Mouse (Mus musculus) liver, embryonic 14.5 days (tissue): ENCODE measurements around the gene Kazn. TPM values are rescaled to one million over a fixed set of nuclear protein-coding genes. Genes with fewer than 3 reads are reported as not detected.
A peak's percentile ranks its signal among the peaks of the same experiment; 100 is the strongest.

Source experiments
- ATAC-seq: fragments of 200-750 bp; cut with Nextera tagmentation; 2 replicates; pipeline ENCODE4 v1.8.0; 2017; ENCODE audit warnings: moderate number of reproducible peaks, mild to moderate bottlenecking, moderate library complexity; ENCODE audit not compliant: insufficient read depth
- DNase-seq, 3 experiments: peaks; one replicate each; pipeline ENCODE4 v3.0.0-alpha.2; 2012 to 2013; ENCODE audit warnings: low read depth in 3 of 3, low spot score in 3 of 3
- H3K27ac ChIP-seq: fragments of 300-500 bp; sonication (generic); 2 replicates; pipeline ENCODE4 v1.5.1; 2014; ENCODE audit warnings: moderate library complexity, mild to moderate bottlenecking, control low read depth, inconsistent platforms
- H3K27me3 ChIP-seq: fragments of 300-500 bp; sonication (generic); 2 replicates; pipeline ENCODE4 v1.6.1; 2014; ENCODE audit warnings: mild to moderate bottlenecking, low read length, moderate library complexity; ENCODE audit not compliant: control insufficient read depth, insufficient read depth
- H3K36me3 ChIP-seq: fragments of 300-500 bp; sonication (generic); replicated peaks from 2 replicates; pipeline ENCODE4 v1.6.1; 2014; ENCODE audit warnings: low read depth; ENCODE audit not compliant: control insufficient read depth, insufficient read depth
- H3K4me1 ChIP-seq, 2 experiments: fragments of 200-500 bp in 1 of 2; fragments of 300-500 bp in 1 of 2; sonication (generic) in 1 of 2; replicated peaks; 2 replicates each; pipeline ENCODE4 v1.6.1; 2012 to 2014; ENCODE audit warnings: antibody characterized with exemption in 1 of 2, inconsistent platforms in 1 of 2, low read length in 1 of 2; ENCODE audit not compliant: control insufficient read depth in 2 of 2, insufficient read depth in 2 of 2
- H3K4me2 ChIP-seq: fragments of 300-500 bp; sonication (generic); 2 replicates; pipeline ENCODE4 v1.6.1; 2014; ENCODE audit warnings: low read depth, mild to moderate bottlenecking, control low read depth, moderate library complexity
- H3K4me3 ChIP-seq, 2 experiments: fragments of 200-500 bp in 1 of 2; fragments of 300-500 bp in 1 of 2; sonication (generic) in 1 of 2; 2 replicates each; pipeline ENCODE4 v1.5.1; 2012 to 2014; ENCODE audit warnings: low read depth in 2 of 2, low read length in 2 of 2, mild to moderate bottlenecking in 2 of 2, control low read depth in 1 of 2, inconsistent platforms in 1 of 2, moderate library complexity in 1 of 2; ENCODE audit not compliant: insufficient read depth in 1 of 2
- H3K9ac ChIP-seq: fragments of 300-500 bp; sonication (generic); replicated peaks from 2 replicates; pipeline ENCODE4 v1.6.1; 2014; ENCODE audit warnings: mild to moderate bottlenecking, control low read depth, moderate library complexity
- H3K9me3 ChIP-seq: fragments of 300-500 bp; sonication (generic); 2 replicates; pipeline ENCODE4 v1.6.1; 2016; ENCODE audit warnings: low read length, mixed read lengths; ENCODE audit not compliant: control insufficient read depth
- CTCF ChIP-seq: IDR thresholded peaks from 2 replicates; pipeline ENCODE4 v1.5.1; 2016; ENCODE audit warnings: antibody characterized with exemption, low read depth, control low read depth
- EP300 ChIP-seq: IDR thresholded peaks from 2 replicates; pipeline ENCODE4 v1.6.1; 2016; ENCODE audit warnings: antibody characterized with exemption, low read depth
- WGBS: fragments of 180-500 bp; shearing (Covaris S2); extraction: QIAGEN DNeasy Blood & Tissue Kit; methylation state at CpG from one replicate; pipeline ENCODE4 v1.1.7; 2014; ENCODE audit not compliant: insufficient replicate concordance; 5-methylcytosine and 5-hydroxymethylcytosine counted together
- polyA plus RNA-seq, 2 experiments: library from polyadenylated mRNA; depleted of rRNA in 1 of 2; stranded (reverse) in 1 of 2; unstranded in 1 of 2; fragments of >200 nt; fragmentation: Nextera tagmentation in 1 of 2; extraction: Ambion mirVana in 1 of 2; gene quantifications; 2 replicates each; pipeline versions ENCODE4 v1.2.1 to v1.2.3; 2012 to 2014

Gene Kazn
- polyA plus RNA-seq, 2 experiments, result 0.41 to 0.94 TPM

- no peak for ATAC-seq
Observed at GRCm38 (mm10) chr4:142242750-142243383, 3.7 kb upstream of the Kazn start.

GRCm38 (mm10) chr4:142242164-142242563 is 3.0 kb upstream of the Kazn start:
- Histone ChIP-seq H3K36me3 (no peaks in the 10 kb centered on the region), H3K9me3 (no peaks in the 10 kb centered on the region), H3K27ac (no peak overlapping the region), H3K4me2 (no peak overlapping the region), H3K4me3 (no peak overlapping the region), H3K9ac (no peak overlapping the region), H3K27me3 (peaks cover 8% of the 10 kb centered on the region), H3K4me1 (0 out of 4 replicates have a peak, but pooled peaks cover 0 to 1% of the 10 kb centered on the region in 2 experiments)
- TF ChIP-seq EP300 (no peak), CTCF (no peak)
- WGBS, result 22% methylated on average over 4 of the region's 4 CpGs
- DNase-seq (no peak), ATAC-seq (no peak)

More at GRCm38 (mm10) chr4:142242750-142243383, 3.7 kb upstream of the Kazn start:
- peaks cover 8% of the 10 kb centered on the region for H3K27me3 ChIP-seq
- H3K4me3 ChIP-seq, result no peak overlapping the region
- H3K9ac ChIP-seq, result no peak overlapping the region
- H3K27ac ChIP-seq, result no peak overlapping the region
- 62% methylated on average over 6 of the region's 6 CpGs for WGBS
- no peaks in the 10 kb centered on the region for H3K36me3 ChIP-seq
- TF ChIP-seq CTCF, result no peak
- no peak for TF ChIP-seq EP300
- 0 out of 4 replicates have a peak, but pooled peaks cover 0 to 1% of the 10 kb centered on the region in 2 experiments for H3K4me1 ChIP-seq
- no peak overlapping the region for H3K4me2 ChIP-seq
- no peak for DNase-seq
- no peaks in the 10 kb centered on the region for H3K9me3 ChIP-seq

- H3K9ac ChIP-seq, result no peak overlapping the region
- H3K36me3 ChIP-seq, result no peaks in the 10 kb centered on the region
- H3K27me3 ChIP-seq, result peaks cover 8% of the 10 kb centered on the region
- ATAC-seq, result no peak
- no peak for DNase-seq
- no peak overlapping the region for H3K4me3 ChIP-seq
- 66% methylated on average over 5 of the region's 5 CpGs for WGBS
- H3K4me1 ChIP-seq, result 0 out of 4 replicates have a peak, but pooled peaks cover 0 to 1% of the 10 kb centered on the region in 2 experiments
- H3K9me3 ChIP-seq, result no peaks in the 10 kb centered on the region
- no peak overlapping the region for H3K27ac ChIP-seq
- TF ChIP-seq EP300 (no peak), CTCF (no peak)
- no peak overlapping the region for H3K4me2 ChIP-seq
Observed at GRCm38 (mm10) chr4:142240874-142241273, 1.7 kb upstream of the Kazn start.

- DNase-seq (no peak), ATAC-seq (peak; percentile 44)
- Histone ChIP-seq H3K9ac (no peak overlapping the region), H3K9me3 (no peaks in the 10 kb centered on the region), H3K27ac (no peak overlapping the region), H3K4me3 (peak overlapping the region; percentile 39 to 58), H3K27me3 (peaks cover 8% of the 10 kb centered on the region), H3K4me1 (0 out of 4 replicates have a peak, but pooled peaks cover 0 to 1% of the 10 kb centered on the region in 2 experiments), H3K4me2 (peak overlapping the region; percentile 64), H3K36me3 (no peaks in the 10 kb centered on the region)
- TF ChIP-seq CTCF (no peak), EP300 (no peak)
- 1% methylated on average over 69 of the region's 69 CpGs for WGBS
Observed at GRCm38 (mm10) chr4:142238486-142239239, 538 bp downstream of the Kazn start.

GRCm38 (mm10) chr4:142238041-142238440 is 1.2 kb downstream of the Kazn start:
- Histone ChIP-seq H3K36me3 (no peaks in the 10 kb centered on the region), H3K27me3 (peaks cover 8% of the 10 kb centered on the region), H3K4me2 (peak overlapping the region; percentile 64), H3K9ac (no peak overlapping the region), H3K4me3 (peak overlapping the region; percentile 39 to 58), H3K9me3 (no peaks in the 10 kb centered on the region), H3K4me1 (0 out of 4 replicates have a peak, but pooled peaks cover 0 to 1% of the 10 kb centered on the region in 2 experiments), H3K27ac (no peak overlapping the region)
- DNase-seq, result no peak
- no peak for ATAC-seq
- TF ChIP-seq EP300, result no peak
- WGBS, result 23% methylated on average over 14 of the region's 14 CpGs
